Mouse (Mus musculus): ENCODE results near the gene Nemp1. TPM values are rescaled to one million over a fixed set of nuclear protein-coding genes. Genes with fewer than 3 reads are reported as not detected.

The Nemp1 gene
- total RNA-seq, 1 experiment from 2014 or later: 43.0 TPM

- ATAC-seq (replicated peaks in 1 of 2; ENCODE audit: insufficient read depth in 1 of 2, low FRiP score in 2 of 2, low TSS enrichment in 1 of 2, low read depth in 1 of 2, poor library complexity in 2 of 2, severe bottlenecking in 2 of 2): no peak
Observed at GRCm38 (mm10) chr10:127736266-127736665, 69.6 kb downstream of the Nemp1 start.

GRCm38 (mm10) chr10:127736916-127737315 lies 70.2 kb downstream of the Nemp1 start:
- ATAC-seq (replicated peaks in 1 of 2; ENCODE audit: insufficient read depth in 1 of 2, low FRiP score in 2 of 2, low TSS enrichment in 1 of 2, low read depth in 1 of 2, poor library complexity in 2 of 2, severe bottlenecking in 2 of 2): peak; percentile 69 to 71

GRCm38 (mm10) chr10:127737552-127737951 lies 70.9 kb downstream of the Nemp1 start:
- 0 out of 4 replicates have a peak, but pooled peaks of 1 of the 2 experiments have one; percentile 1 for ATAC-seq (replicated peaks in 1 of 2; ENCODE audit: insufficient read depth in 1 of 2, low FRiP score in 2 of 2, low TSS enrichment in 1 of 2, low read depth in 1 of 2, poor library complexity in 2 of 2, severe bottlenecking in 2 of 2)

- no peak for ATAC-seq (replicated peaks in 1 of 2; ENCODE audit: insufficient read depth in 1 of 2, low FRiP score in 2 of 2, low TSS enrichment in 1 of 2, low read depth in 1 of 2, poor library complexity in 2 of 2, severe bottlenecking in 2 of 2)
Observed at GRCm38 (mm10) chr10:127738151-127738882, 71.6 kb downstream of the Nemp1 start.

GRCm38 (mm10) chr10:127739083-127739660 lies 72.5 kb downstream of the Nemp1 start, which contains the start of gene Zbtb39:
TSS of gene Zbtb39 (plus strand) at chr10:127739538.
- peak; percentile 50 to 59; a peak in 3 of 4 replicates for ATAC-seq (replicated peaks in 1 of 2; ENCODE audit: insufficient read depth in 1 of 2, low FRiP score in 2 of 2, low TSS enrichment in 1 of 2, low read depth in 1 of 2, poor library complexity in 2 of 2, severe bottlenecking in 2 of 2)

- no peak for ATAC-seq (replicated peaks in 1 of 2; ENCODE audit: insufficient read depth in 1 of 2, low FRiP score in 2 of 2, low TSS enrichment in 1 of 2, low read depth in 1 of 2, poor library complexity in 2 of 2, severe bottlenecking in 2 of 2)
Observed at GRCm38 (mm10) chr10:127739661-127740161, 73.0 kb downstream of the Nemp1 start.

GRCm38 (mm10) chr10:127744661-127745060 lies 78.0 kb downstream of the Nemp1 start:
- peak; percentile 30 to 48; a peak in 2 of 4 replicates for ATAC-seq (replicated peaks in 1 of 2; ENCODE audit: insufficient read depth in 1 of 2, low FRiP score in 2 of 2, low TSS enrichment in 1 of 2, low read depth in 1 of 2, poor library complexity in 2 of 2, severe bottlenecking in 2 of 2)

GRCm38 (mm10) chr10:127745886-127746285 lies 79.2 kb downstream of the Nemp1 start:
- no peak for ATAC-seq (replicated peaks in 1 of 2; ENCODE audit: insufficient read depth in 1 of 2, low FRiP score in 2 of 2, low TSS enrichment in 1 of 2, low read depth in 1 of 2, poor library complexity in 2 of 2, severe bottlenecking in 2 of 2)

GRCm38 (mm10) chr10:127747254-127747653 lies 80.6 kb downstream of the Nemp1 start:
- no peak for ATAC-seq (replicated peaks in 1 of 2; ENCODE audit: insufficient read depth in 1 of 2, low FRiP score in 2 of 2, low TSS enrichment in 1 of 2, low read depth in 1 of 2, poor library complexity in 2 of 2, severe bottlenecking in 2 of 2)

GRCm38 (mm10) chr10:127748847-127749612 lies 82.3 kb downstream of the Nemp1 start:
- ATAC-seq (replicated peaks in 1 of 2; ENCODE audit: insufficient read depth in 1 of 2, low FRiP score in 2 of 2, low TSS enrichment in 1 of 2, low read depth in 1 of 2, poor library complexity in 2 of 2, severe bottlenecking in 2 of 2): 0 out of 4 replicates have a peak, but pooled peaks of 1 of the 2 experiments have one; percentile 25

GRCm38 (mm10) chr10:127750136-127750777 lies 83.6 kb downstream of the Nemp1 start:
- no peak for ATAC-seq (replicated peaks in 1 of 2; ENCODE audit: insufficient read depth in 1 of 2, low FRiP score in 2 of 2, low TSS enrichment in 1 of 2, low read depth in 1 of 2, poor library complexity in 2 of 2, severe bottlenecking in 2 of 2)

Other genes starting within 250 kb of the Nemp1 start
- gene Stac3, start 165.2 kb upstream of the Nemp1 start, total RNA-seq (2017): 1.6 TPM in 1 of 2 replicates, not detected in the other
- gene Ndufa4l2, start 151.9 kb upstream of the Nemp1 start, total RNA-seq (2017): not detected in 2 replicates
- gene Shmt2, start 144.5 kb upstream of the Nemp1 start, total RNA-seq (2017): 72.9 and 77.9 TPM in 2 replicates
- 0.31 TPM in 1 of 2 replicates, not detected in the other for gene Nxph4, start 132.3 kb upstream of the Nemp1 start, total RNA-seq (2017)
- 1.2 and 8.6 TPM in 2 replicates for gene Lrp1, start 45.8 kb upstream of the Nemp1 start, total RNA-seq (2017)
- gene Stat6, start 23.9 kb upstream of the Nemp1 start, total RNA-seq (2017): 49.8 and 50.8 TPM in 2 replicates
- 17.9 and 26.7 TPM in 2 replicates for gene Nab2, start 1.7 kb downstream of the Nemp1 start, total RNA-seq (2017)
- not detected in 2 replicates for gene Myo1a, start 38.3 kb downstream of the Nemp1 start, total RNA-seq (2017)
- not detected in 2 replicates for gene Tac2, start 57.6 kb downstream of the Nemp1 start, total RNA-seq (2017)
- gene Zbtb39, start 72.6 kb downstream of the Nemp1 start, total RNA-seq (2017): 5.5 and 6.8 TPM in 2 replicates
- gene Gpr182, start 84.8 kb downstream of the Nemp1 start, total RNA-seq (2017): not detected in 2 replicates
- gene Rdh1, start 92.8 kb downstream of the Nemp1 start, total RNA-seq (2017): not detected in 2 replicates
- not detected in 2 replicates for gene Rdh16f1, start 92.9 kb downstream of the Nemp1 start, total RNA-seq (2017)
- gene Rdh9, start 109.5 kb downstream of the Nemp1 start, total RNA-seq (2017): 0.20 TPM in 1 of 2 replicates, not detected in the other
- not detected in 2 replicates for gene Rdh16, start 134.3 kb downstream of the Nemp1 start, total RNA-seq (2017)
- gene Rdh19, start 183.0 kb downstream of the Nemp1 start, total RNA-seq (2017): not detected in 2 replicates
- gene Rdh16f2, start 199.6 kb downstream of the Nemp1 start, total RNA-seq (2017): not detected in 2 replicates
- not detected in 2 replicates for gene Rdh7, start 221.9 kb downstream of the Nemp1 start, total RNA-seq (2017)
- gene Sdr9c7, start 231.6 kb downstream of the Nemp1 start, total RNA-seq (2017): not detected in 2 replicates

All from hematopoietic stem cell, adult 5-6 weeks (primary cell).